Mouse (Mus musculus) heart, adult 9 months (tissue): ENCODE results near the gene Comp.
A peak's percentile ranks its signal among the peaks of the same experiment; 100 is the strongest.

Experiments used
- DNase-seq, 2 experiments: peaks; one replicate each; pipeline ENCODE4 v3.0.0; 2022; ENCODE audit warnings: low spot score in 2 of 2

Comp gene

DNA sequence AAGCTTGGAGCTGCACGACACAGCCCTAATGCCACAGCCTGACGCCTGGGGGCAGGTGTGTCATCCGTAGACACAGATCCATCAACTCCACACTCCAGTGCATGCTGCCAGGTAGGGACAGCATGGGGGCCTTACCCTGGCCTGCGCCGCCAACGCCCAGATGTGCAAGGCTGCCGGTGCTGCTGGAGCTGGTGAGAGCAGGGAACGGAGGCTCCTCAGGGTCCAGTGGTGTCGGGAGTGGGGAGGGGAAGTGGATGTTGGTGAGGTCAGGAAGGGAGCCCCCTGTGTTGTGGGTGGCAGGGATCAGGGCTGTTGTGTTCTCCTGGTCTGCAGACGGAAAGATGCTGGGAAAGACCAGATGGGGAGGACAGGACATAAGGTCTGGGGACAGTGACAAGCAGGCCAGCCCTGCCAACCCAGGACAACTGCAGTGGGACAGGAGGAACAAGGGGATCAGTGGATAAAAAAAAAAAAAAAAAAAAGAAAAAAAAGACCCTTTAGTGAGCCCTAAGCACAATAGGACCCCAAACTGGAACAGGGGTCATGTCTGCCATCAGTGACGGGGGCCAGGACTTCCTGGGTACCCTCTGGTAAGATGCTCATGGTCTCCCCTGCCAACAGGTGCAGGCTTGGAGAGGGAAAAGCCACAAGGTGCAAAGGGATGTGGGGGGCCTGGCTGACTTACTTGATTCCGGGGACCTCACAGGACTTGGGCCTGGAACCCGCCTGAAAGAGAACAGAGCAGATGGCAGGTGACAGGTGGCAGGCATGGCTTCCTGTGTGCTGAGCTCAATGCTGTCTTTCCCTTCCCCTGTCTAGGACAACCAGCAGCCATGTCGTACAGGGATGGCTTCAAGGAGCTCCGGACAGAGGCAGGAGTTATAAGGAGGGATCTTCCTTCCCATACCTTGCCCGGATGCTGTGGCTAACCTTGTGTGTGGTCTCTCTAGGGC is 24.5 kb downstream of the Comp start:
- DNase-seq = no peak

DNA sequence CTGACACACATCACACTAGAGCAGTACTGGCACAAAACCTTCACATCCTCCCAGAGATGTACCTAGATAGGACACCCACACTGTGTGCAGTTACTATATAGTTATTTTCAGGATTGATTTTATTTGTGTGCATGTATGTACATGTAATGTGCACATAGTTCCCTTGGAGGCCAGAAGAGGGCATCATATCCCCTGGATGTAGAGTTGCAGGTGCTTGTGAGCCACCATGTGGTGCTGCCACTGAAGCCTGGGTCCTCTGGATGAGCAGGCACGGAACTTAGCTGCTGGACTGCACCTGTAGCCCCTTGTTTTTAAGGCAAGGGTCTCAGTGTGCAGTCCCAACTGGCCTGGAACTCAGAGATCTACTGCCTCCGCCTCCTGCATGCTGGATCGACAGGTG is 30.9 kb downstream of the Comp start:
- no peak for DNase-seq

DNA sequence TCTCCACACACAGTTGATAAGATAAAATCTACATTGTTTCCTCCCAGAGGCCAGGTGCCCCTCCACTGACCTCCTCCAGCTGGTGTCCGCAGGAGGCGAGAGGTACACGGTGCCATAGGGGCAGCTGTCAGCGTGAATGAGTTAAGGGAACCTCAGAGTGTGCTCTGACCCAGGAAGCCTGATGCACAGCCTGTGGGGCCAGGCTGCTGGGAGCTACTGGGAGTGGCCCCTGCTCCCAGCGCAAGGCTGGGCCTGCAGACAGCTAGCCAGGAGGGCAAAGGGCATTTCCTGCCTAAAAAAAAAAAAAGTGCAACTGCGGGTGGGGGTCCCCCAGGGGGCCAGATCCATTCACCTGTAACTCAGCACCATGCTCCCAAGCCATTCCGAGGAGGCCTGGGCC is 31.8 kb downstream of the Comp start:
- no peak for DNase-seq

DNA sequence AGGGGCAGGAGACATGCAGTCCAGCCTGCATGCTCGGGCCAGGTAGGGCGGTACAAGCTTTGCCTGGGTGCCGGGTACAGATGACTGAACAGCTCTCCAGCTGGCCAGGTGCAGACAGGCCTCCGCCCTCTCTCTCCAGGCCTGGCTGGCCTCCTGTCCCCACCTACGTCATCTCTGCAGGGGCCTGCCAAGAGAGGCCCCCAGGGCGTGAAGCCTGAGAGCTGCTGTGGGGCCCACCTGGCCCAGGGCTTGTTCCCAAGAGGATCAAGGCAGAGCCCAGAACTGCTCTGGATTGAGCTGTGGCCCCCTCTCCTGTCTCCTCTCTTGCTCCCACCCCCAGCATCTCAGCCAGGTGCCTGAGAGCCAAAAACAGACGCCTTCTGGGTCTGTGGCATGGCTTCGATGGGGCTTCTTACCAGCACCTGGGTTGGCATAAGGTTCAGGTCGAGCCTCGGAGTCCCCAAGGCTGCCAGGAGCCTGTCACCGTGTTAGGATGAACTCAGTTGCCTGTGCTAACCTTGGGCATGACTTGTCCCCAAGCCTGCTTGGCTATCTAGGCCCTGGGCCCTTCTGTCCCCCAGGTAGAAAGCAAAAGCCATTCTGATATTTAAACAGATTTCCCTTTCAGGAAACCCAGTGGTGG is 33.2 kb downstream of the Comp start:
- DNase-seq = no peak

DNA sequence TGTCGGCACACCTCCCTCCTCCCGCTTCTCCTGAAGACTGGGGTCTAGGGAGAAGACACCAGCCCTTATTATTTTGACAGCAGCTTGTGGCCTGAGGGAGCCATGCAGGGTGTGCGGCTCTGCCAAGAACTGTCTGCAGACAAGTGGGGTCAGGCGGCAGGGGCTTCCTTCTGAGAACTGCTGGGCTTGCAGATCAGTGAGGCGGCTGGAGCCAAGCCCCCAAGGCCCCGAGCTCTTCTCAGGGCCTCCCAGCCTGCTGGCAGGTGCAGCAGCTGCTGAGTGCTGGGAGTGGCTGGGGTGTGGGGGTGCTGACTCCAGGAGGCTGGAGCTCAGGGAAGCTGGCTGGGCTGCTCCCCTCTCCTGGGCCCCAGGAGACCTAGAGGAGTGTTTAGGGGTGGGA is 34.9 kb downstream of the Comp start:
- no peak for DNase-seq

DNA sequence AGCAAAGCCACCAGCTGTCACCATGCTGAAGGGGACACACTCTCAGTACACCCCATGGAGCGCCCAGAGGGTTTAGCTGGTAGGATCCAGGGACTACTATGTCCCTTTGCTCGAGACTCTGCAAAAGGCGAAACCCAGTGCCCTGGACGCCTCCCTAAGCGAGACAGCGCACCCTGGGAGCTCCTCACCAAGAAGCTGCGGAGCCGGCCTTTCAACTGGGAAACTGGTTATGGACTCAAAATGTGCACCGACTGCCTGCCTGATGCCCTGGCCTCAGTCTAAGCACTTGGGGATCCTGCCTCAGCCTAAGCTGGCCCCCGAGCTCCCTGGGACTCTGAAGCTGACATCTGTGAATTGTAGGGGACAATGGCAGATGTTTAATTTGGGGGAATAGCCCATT is 35.7 kb downstream of the Comp start:
- DNase-seq = no peak

DNA sequence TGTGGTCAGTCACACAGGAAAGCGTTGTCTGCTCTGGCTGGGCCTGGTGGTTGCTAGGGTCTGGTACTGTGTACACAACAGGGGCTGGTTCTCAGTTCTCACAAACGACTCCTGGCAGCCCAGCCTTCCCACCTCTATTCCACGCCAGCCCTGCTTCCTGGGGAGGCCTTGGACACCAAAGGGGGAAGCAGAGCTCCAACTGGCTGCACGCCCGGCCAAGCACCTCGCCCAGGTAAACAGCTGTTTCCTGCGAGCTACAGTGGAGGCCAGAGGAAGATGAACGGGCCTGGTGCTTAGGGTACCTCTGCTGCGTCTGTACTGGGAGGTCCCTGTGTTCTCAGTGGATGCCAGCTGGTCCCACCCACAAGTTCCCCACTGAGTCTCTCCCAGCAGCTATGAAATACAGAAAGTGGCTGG is 36.1 kb downstream of the Comp start:
- DNase-seq = peak in 1 of 2 experiments; percentile 38

DNA sequence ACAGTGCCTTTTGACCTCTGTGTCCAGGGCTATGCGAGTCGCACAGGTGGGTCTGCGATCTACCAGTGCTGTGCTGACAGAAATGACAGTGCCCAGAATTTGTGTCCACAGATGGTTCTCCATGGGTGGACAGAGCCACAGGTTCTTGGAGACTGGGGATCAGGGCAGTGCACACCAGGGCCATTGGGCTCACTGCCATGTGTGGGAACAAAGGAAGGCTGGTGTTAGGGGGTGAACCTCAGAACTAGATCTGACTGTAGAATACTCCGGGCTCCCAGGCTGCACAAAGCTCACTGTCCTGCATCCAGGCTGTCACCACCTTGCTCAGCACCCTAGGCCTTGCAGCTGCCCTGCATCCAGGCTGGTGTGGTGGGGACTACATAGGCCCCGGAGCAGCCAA is 36.9 kb downstream of the Comp start:
- DNase-seq = no peak

DNA sequence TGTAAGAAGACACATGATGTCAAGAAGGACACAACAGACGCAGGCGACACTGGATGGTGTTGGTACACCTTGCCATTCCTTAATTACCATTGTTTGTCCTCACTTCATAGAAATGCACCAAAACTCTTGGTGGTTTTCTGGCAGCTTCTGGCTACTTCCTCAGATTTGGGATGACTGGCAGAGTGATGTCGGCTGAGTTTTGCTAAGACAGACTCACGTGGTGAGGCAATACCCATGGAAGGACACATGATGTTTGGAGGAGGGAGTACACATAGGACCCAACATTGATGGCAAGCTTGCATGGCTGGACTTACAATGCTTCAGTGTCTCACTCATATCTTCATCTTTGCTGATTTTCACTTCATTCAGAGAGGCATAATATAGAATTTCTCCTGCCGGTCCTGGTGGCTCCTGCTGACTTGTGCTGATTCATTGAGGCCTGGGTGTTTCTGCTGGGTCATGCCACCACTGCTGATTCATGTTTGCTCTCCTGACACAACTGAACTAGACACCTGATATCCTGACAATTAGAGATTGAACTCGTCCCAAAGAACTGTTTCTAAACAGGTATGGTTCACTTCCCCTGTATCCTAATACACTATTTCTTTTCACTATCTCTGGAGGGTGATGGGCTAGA is 41.1 kb downstream of the Comp start:
- DNase-seq = no peak

DNA sequence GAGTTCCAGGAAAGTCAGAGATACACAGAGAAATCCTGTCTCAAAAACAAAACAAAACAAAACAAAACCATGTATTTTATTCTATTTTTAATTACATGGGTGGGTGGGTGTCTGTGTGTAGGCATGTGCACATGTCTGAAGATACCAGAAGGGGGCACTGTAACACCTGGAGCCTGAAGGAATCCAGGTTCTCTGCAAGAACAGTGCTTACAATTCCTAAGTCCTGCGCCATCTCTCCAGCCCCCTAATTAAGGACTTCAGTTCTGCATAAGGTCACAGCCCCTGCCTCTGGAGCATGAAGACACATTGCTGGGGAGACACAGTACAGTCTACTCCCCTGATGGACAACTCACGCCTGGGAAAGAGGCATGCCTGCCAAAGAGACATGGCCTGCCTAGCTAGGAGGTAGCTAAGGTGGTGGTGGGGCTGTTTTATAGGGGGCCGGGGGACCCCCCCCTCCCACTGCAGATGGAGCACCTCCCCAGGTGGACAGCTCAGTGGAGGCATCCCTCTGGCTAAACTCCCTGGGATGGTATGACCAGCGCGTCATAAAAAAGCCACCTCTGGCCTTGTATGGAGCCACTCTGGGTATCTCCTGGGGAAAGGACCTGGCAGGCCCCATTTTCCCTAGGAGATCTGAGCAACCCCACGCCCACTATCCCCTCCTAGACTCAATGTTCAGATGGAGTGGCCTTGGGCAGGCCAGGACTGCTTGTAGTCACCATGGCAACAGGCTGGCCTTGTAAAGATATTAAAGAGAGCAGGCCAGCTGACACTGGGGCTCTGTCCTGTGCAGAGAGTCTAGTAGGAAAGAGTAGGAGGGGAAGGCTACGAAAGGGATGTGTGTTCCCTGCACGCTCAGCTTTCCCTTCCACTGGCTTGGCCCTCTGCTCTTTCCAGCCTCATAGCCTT is 42.4 kb downstream of the Comp start:
- no peak for DNase-seq

DNA sequence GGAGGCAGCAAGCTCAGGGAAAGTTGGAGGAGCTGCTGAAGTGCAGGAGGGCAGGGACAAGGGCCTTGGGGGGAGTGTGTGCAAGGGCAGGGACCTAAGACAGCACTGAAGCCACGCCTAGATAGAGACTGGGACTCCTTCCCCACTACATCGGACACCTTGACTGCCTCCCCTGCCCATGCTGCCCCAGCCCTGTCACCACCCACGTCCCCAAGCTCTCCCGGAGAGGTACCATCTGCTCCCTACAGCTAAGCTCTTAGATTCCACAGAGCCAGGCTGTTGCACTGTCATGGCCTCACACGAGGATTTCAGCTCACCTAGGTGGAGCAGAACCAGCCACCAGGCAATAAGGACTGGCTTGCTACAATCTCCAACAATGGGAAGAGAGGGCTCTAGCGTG is 43.6 kb downstream of the Comp start:
- no peak for DNase-seq

DNA sequence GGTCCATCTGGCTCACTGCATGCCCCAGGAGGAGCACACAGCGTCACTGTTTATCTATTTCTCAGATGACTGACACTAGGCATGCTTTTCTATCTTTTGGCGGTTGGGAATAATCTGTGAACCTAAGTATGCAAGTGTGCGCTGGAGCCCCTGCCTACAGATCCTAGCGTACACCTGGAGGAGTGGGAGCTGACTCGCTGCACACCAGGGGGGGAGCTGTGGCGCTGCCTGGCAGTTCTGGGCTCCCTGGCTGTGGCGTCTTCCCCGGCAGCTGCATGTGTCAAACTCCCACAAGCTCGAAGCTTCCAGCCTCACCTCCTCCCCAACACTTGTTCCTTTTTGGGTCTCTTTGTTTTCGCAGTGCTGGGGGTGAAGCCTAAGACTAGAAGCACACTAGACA is 44.6 kb downstream of the Comp start:
- DNase-seq = no peak

DNA sequence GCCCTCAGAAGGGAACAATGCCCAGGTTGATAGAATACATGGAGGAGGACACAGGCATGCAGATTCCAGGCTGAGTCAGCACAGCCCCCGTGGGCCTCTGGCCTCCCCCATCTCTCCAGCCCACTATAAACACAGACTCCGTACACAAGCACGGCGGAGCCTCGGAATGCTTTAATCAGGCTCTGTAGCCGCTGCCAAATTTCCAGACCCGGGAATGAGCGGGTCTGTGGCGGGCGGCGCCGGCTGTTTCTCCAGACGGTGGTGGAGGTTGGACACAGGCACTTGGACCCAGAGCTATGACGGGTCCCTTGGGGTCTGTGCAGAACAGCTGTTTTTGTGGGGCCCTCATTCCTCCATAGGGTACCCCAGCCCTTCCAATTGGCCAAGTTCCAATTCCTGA is 45.6 kb downstream of the Comp start:
- peak in 1 of 2 experiments; percentile 39 for DNase-seq

DNA sequence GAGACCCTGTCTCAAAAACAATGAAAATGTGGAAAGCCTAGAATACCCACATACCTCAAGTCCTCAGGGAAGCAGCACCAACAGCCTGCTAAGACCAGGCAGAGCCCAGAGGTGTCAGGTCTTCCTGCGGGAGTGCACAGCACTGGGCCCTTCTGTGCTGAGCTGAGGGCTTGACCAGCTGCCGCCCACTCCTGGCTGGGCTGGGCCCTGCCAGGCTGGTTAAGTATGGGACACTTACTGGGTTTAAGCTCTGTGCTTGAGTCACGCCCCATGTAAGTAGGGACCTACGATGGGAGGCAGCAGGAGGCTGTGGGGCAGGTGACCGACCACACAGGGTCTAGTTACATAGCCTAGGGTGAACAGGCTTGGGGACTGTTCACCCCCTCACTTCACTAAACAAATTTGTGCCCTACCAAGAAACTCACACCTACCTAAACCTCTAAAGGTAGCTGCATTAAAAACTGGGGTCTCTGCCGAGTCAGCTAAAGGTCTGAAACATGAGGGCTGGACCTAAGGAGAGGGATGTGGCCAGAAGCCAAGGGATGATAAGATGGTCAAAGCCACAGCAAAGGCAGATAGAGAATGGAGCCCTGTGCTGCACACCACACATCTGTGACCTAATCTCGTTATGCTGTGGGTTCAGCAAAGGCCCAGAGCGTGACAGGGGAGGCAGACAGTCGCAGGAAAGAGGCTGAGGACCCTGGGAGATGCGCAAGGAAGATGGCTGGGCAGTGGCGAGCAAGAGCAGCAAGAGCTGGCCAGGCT is 46.7 kb downstream of the Comp start:
- no peak for DNase-seq

DNA sequence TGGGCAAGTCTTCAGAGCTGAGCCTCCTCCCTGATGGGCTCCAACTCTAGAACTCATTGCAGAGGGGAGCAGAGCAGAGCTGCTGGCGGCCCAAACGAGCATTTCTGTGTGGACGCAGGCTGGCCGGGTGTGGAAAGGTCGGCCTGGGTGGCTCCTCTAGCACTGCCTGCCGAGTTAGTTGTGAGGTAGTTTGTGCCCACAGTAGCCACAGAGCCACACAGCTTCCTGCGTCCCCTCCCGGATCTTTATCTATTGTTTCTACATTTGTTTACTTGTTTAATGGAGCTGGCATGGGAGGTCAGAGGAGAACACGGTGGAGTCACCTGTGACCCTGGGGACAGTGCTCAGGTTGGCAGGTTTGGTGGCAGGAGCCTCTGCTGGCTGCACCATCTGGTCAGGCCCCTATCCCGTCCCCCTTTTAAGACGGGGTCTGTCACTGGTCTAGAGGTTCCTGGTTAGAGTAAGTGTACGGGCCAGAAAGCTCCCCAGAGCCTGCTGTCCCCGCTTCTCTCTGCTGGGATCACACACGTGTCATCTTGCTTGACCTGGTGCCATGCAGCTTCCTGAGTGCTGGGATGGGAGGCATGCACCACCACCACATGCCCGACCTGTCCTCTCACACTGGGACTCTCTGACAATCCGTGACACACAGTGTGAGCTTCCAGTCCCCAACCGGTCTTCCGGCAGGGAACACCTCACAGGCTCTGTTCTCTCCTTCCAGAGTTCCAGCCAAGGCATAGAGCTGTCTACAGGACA is 48.2 kb downstream of the Comp start:
- no peak for DNase-seq

DNA sequence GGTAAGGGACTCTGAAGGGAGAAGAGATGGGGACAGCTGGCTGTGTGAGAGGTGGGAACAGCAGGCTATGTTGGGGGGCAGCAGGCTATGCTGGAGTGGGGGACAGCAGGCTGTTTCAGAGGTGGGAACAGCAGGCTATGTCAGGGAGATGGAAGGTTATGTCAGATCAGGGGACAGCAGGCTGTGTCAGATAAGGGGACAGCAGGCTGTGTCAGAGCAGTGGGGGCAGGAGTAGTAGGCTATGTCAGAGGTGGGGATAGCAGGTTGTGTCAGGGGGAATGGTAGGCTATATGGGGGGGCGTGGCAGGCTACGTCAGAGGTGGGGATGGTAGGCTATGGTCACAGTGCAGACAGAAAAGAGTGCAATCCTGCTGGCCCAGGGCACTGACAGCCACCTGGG is 49.4 kb downstream of the Comp start:
- no peak for DNase-seq

DNA sequence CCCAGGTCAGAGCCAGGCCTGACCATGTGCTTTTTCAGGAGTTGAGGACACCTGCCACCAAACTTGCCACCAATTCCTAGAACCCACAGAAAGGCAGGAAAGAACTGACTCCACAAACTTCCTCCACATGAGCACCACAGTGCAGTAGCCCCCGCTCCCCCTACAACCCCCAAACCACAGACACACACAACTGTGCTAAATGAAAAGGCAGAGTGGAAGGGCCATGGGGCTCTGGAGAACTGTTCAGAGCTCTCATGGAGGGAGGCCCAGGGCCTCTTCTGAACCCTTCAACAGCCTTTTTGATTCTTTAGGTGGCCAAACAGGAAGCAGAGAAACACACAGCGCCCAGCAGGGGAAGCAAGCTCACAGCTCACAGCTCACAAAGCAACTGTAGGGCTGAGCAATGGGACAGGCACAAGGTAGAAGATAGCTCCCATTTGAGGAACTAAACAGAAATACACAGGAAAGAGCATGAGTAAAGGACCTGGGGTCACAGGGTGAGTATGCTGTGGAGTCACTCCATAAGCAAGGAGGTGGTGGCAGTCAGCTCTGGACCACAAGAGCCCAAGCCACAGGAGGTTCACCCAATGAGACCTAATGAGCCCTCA is 53.0 kb downstream of the Comp start:
- DNase-seq = no peak

DNA sequence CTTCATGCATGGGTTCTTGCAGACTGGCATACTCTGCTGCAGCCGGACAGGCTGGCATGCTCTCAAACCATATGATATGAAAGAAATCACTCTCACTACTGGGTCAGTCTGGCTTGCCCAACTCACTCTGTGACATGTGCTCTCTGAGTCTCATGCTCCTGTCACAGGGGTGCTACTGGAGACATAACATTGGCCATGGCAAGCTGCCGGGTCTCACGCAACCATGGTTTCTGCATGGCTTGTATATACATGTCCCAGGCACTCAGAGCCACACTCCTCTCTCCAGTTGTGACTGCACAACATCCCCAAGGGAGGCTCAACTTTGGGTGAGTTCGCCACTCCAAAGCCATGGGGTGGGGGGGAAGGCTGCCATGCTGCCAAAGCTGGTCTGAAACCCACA is 57.9 kb downstream of the Comp start:
- no peak for DNase-seq
